Mouse (Mus musculus): ENCODE data around the gene Mvd. TPM values are rescaled to one million over a fixed set of nuclear protein-coding genes. Genes with fewer than 3 reads are reported as not detected.

Gene Mvd
- total RNA-seq (2021), result 10 to 100 TPM; 25.3 to 27.4 TPM
- long read RNA-seq, experiment 1, transcript Mvd-201 (10 exons, 1,756 nt), result major isoform, 38 of 46 reads
- long read RNA-seq, experiment 1, partial matches to known transcripts, result 7 of 46 reads
- long read RNA-seq, experiment 1, other reads (novel, unspliced or antisense), result 1 of 46 reads
- long read RNA-seq, experiment 2, transcript Mvd-201 (10 exons, 1,756 nt), result major isoform, 31 of 38 reads
- long read RNA-seq, experiment 2, partial matches to known transcripts, result 5 of 38 reads
- long read RNA-seq, experiment 2, other reads (novel, unspliced or antisense), result 2 of 38 reads

DNA sequence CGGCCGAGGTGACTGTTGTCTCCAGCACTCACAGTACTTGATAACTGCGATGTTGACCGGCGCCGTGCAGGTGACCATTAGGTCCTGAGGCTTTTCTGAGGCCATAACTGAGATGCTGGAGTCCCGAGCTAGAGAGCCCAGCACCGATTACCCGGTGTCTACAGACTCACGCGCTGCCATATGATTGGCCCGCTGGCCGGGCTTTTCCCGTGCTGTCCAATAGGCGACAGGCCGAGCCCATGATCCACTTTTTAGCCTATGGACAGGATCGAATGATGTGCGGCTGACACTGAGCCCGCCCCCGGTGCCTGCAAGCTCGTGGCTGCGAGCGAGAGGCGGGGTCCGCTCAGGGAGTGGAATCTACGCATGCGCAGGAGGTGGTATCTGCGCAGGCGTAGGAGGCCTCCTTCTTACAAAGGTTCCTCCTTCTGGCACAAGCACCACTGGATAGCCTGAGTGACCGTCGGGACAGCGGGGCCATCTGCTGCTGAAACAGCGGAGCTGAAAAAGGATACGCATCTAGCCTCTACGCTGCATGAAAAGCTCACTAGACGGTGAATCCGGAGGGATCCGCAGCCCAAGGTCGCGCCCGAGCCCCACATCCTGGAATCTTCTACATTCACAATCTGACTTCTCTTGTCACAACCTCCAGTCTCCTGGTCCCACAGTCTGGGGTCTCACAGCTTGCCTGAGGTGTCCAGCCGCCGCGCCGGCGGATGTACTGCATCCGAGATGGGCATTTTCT lies at the start of gene Mvd:
Gene Mvd, minus strand, starts transcription at position 161 of the 745 bp plus-strand sequence.
- DNase-seq (ENCODE audit: low spot score in 2 of 2), result peak; percentile 99 to 100

- no peak for DNase-seq (ENCODE audit: low spot score in 2 of 2)
These were observed 45.2 kb upstream of the Mvd start for GRCm38 (mm10) chr8:122488387-122488786.

DNA sequence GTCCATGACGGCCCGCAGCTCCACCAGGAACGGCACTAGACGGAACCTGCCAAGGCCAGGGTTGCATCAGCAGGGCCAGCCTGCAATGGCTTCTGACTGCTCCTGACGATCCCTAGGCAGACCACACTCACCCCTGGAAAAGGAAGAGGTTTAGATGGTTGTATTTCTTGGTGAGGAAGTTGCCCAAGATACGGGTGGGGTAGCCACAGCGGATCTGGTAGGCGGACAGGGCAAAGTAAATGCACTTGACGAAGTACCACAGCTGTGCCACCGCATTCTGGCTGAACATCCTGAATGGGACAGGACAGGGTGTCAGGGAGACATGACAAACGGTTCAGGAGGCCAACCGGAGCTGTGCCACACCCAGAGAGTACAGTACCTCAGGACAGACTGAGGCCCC lies 41.6 kb upstream of the Mvd start:
- DNase-seq (ENCODE audit: low spot score in 2 of 2), result no peak

DNA sequence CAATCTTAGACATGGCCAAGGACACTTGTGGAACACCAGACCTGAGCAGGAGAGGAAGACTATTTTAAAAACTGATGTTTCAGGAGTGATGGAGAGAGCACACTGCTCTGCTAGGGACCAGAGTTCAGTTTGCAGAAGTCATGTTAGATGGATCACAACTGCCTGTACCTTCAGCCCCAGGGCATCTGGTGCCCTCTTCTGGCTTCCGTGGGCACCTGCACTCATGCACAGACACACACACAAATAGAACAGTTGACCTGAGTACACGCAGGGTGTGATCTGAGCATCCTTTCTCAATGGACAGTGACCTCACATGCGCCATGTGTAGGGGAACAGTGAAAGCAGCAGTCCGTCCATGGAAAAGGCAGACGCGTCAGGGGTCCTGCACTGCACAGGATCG lies 40.7 kb upstream of the Mvd start:
- DNase-seq (ENCODE audit: low spot score in 2 of 2), result no peak

DNA sequence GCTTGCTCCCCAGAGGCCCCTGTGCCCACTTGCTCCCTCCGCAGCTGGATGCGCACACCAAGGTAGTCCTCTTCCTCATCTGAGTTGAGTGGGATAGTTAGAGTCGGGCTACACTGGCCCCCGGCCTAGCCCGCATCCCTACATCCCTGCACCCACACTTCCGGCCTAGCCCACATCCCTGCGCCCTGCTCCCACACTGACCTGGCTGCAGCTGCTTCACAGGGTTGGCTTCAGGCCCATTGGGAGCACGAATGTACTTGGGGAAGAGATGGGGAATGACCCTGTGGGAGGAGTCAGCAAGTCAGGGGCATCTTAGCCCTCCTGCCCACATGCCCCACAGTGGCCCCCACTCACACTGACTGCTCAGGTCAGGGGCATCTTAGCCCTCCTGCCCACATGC lies 39.2 kb upstream of the Mvd start:
- DNase-seq (ENCODE audit: low spot score in 2 of 2), result no peak

- peak; percentile 92 to 95 for DNase-seq (ENCODE audit: low spot score in 2 of 2)
These were observed 32.5 kb upstream of the Mvd start, which contains the start of the genes Rnf166 and Ctu2 for GRCm38 (mm10) chr8:122475580-122476320. Gene Rnf166 (minus strand): TSS chr8:122476064. Gene Ctu2 (plus strand): TSS chr8:122476143.

DNA sequence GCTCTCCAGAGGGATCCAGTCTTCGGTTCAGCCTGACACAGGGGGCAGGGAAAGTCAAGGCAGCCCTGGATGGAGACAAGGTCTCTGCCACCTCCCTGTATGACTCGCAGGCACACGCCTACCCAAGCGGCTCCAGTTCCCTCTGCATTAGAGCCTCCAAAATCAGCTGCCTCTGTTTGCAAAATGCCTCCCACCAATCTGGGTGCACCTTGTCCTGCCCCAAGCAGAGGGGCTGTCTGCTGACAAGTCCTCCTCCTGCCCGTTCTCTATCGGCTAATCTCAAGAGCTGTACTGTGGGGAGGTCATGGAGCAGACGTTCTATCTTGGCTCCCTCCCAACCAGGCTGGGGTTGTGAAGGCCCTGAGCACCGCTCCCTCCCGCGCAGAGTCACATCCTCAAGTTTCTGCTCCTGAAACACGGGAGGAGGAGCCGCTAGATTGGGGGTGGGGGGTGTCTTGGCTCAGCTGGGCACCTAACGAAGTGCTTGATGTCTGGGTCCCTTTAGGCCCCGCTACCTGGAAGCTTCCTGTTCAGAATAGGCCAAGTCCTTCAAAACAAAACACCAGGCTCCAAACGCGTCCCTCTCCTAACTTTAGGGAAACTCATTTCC lies 31.8 kb upstream of the Mvd start:
- DNase-seq (ENCODE audit: low spot score in 2 of 2), result peak; percentile 18 to 45

DNA sequence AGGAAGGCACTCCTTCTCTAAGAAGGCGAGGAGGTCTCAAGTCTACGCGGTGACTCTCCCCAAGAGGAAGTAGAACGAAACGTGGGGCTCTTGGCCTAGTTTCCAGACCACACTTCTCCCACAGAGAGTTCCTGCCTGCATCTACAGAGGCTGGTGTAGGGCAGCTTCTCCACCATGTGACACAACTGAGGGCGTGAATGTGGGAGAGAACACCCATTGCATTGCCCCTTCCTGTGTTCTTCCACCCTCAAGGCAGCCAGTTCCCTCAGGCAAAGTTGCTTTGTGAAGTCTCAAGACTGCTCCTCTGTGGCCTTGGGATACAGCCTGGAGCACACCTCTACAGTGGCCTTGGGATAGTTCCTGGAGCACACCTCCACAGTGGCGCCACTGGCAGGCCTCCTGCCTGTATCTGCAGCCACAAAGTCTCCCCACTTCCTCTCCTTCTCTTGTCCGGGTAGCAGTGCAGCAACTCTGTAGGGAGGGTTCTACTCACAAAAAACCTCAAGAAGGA lies 30.7 kb upstream of the Mvd start:
- DNase-seq (ENCODE audit: low spot score in 2 of 2), result no peak

DNA sequence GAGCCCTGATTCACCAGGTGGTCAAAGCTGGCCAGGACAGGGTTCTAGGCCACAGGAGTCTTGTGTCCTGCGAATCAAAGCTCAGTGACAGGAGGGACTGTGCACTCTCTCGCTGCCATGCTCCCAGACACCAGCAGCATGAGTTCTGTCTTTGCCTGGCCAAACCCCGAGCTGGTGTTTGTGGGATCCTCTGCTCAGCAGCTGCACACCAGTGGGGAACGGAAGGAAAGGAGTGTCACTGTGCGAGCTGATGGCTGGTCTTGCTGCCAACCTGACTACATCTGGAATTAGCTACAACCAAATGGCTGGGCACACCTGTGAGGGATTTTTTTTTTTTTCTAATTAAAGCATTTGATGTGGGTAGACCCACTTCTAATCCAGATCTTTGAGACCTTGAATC lies 27.5 kb upstream of the Mvd start:
- DNase-seq (ENCODE audit: low spot score in 2 of 2), result no peak

GRCm38 (mm10) chr8:122469965-122470364 lies 26.7 kb upstream of the Mvd start:
- no peak for DNase-seq (ENCODE audit: low spot score in 2 of 2)

GRCm38 (mm10) chr8:122469407-122469806 lies 26.2 kb upstream of the Mvd start:
- no peak for DNase-seq (ENCODE audit: low spot score in 2 of 2)

DNA sequence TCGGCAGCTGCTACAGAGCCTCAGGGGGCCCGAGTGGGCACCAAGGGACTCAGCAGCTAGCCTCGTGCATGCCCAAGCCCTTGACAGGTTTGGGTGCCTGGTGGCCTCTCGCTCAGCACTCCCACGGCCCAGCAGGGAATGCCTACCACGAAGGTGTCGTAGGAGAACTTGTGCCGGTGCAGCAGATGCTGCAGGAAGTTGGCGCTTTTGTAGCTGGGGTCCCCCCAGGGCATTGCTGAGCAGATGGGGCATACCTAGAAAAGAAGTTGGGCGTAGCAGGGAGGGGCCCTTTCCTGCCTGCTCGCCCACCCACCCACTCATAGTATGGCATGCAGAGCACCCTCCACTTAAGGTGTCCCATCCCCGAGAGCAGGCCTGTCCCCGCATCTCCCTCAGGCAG lies 24.6 kb upstream of the Mvd start:
- DNase-seq (ENCODE audit: low spot score in 2 of 2), result peak in 1 of 2 experiments; percentile 20

- DNase-seq (ENCODE audit: low spot score in 2 of 2), result no peak
These were observed 21.8 kb upstream of the Mvd start for GRCm38 (mm10) chr8:122464985-122465384.

- no peak for DNase-seq (ENCODE audit: low spot score in 2 of 2)
These were observed 20.7 kb upstream of the Mvd start for GRCm38 (mm10) chr8:122463651-122464640.

GRCm38 (mm10) chr8:122462510-122462909 lies 19.3 kb upstream of the Mvd start:
- DNase-seq (ENCODE audit: low spot score in 2 of 2), result no peak

- DNase-seq (ENCODE audit: low spot score in 2 of 2), result peak; percentile 74 to 85
These were observed 18.4 kb upstream of the Mvd start for GRCm38 (mm10) chr8:122461473-122462148.

GRCm38 (mm10) chr8:122460524-122461472 lies 17.6 kb upstream of the Mvd start, which contains the start of gene Snai3:
Gene Snai3 (minus strand): TSS chr8:122460733.
- peak in 1 of 2 experiments; percentile 44 for DNase-seq (ENCODE audit: low spot score in 2 of 2)

DNA sequence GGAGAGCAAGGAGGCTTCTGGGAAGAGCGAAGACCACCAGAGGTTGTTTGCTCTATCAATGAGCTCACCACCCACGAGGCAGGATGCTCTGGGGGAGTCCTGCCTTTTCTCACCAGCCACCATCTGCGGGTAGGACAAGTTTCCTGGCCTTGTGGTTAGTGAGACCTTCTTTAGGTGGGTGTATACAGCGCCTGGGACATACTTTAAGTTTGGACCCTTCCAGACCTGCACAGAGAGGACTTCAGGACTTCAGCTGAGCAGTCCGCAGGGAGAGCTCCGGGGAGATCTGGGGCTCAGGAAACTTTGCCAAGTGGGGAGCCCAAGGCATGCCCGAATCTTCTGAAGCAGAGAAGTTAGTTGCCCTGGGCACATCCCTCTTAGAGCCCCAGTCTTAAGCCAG lies 16.8 kb upstream of the Mvd start:
- DNase-seq (ENCODE audit: low spot score in 2 of 2), result no peak

Measured in left cerebral cortex, adult 18-20 months (tissue).